Comparison of ENCODE assay signal across 27 mouse cellular contexts in genomic region chr11:9436617-9437016, GRCm38 (mm10).
"Had no signal": no experiment of that assay in that cellular context is flagged by ENCODE, and none has a peak within 500 bp of the region (broad histone marks: within the 10 kb centered on the region; RNA-seq: fewer than 3 reads in every experiment).

No protein-coding gene starts in this region.

- H3K9me3 ChIP-seq: heart, embryonic 13.5 days; heart, embryonic 15.5 days; hindbrain, embryonic 13.5 days; hindbrain, embryonic 15.5 days; limb, embryonic 10.5 days; limb, embryonic 12.5 days; liver, embryonic 13.5 days; liver, embryonic 15.5 days had no signal

- H3K4me1 ChIP-seq: heart, embryonic 13.5 days; heart, embryonic 15.5 days; hindbrain, embryonic 13.5 days; hindbrain, embryonic 15.5 days; limb, embryonic 10.5 days; limb, embryonic 12.5 days; liver, embryonic 13.5 days; liver, embryonic 15.5 days had no signal

- DNase-seq: gastrocnemius, postnatal 14 days; gastrocnemius, postnatal 36 days; heart, adult 11 months; heart, adult 2 months; heart, postnatal 14 days; heart, postnatal 36 days; kidney, adult 11 months; kidney, adult 2 months; kidney, postnatal 14 days; kidney, postnatal 36 days; layer of hippocampus, adult 9-11 months; liver; liver, embryonic 13.5 days; liver, postnatal 0 days had no signal

- H3K4me3 ChIP-seq: heart, adult 2 months; heart, embryonic 13.5 days; heart, embryonic 15.5 days; hindbrain, embryonic 13.5 days; hindbrain, embryonic 15.5 days; left cerebral cortex, adult 2 months; limb, embryonic 10.5 days; limb, embryonic 12.5 days; liver, embryonic 13.5 days; liver, embryonic 15.5 days had no signal

- H3K27me3 ChIP-seq: heart, embryonic 13.5 days; heart, embryonic 15.5 days; hindbrain, embryonic 13.5 days; hindbrain, embryonic 15.5 days; limb, embryonic 12.5 days; liver, embryonic 13.5 days; liver, embryonic 15.5 days had no signal

- H3K4me2 ChIP-seq: heart, embryonic 11.5 days; heart, embryonic 13.5 days; heart, embryonic 15.5 days; hindbrain, embryonic 13.5 days; hindbrain, embryonic 15.5 days; limb, embryonic 12.5 days; liver, embryonic 11.5 days; liver, embryonic 13.5 days; liver, embryonic 15.5 days had no signal

- H3K36me3 ChIP-seq: heart, embryonic 13.5 days; heart, embryonic 15.5 days; hindbrain, embryonic 13.5 days; hindbrain, embryonic 15.5 days; limb, embryonic 10.5 days; limb, embryonic 12.5 days; liver, embryonic 13.5 days; liver, embryonic 15.5 days had no signal

- H3K9ac ChIP-seq: heart, embryonic 13.5 days; heart, embryonic 15.5 days; hindbrain, embryonic 13.5 days; hindbrain, embryonic 15.5 days; limb, embryonic 12.5 days; liver, embryonic 13.5 days; liver, embryonic 15.5 days; liver, postnatal 0 days had no signal

- ATAC-seq: hindbrain, postnatal 0 days; intestine, embryonic 16.5 days; liver, postnatal 0 days had no signal

- H3K27ac ChIP-seq: heart, adult 2 months; heart, embryonic 13.5 days; heart, embryonic 15.5 days; hindbrain, embryonic 13.5 days; hindbrain, embryonic 15.5 days; hindbrain, postnatal 0 days; kidney, postnatal 0 days; left cerebral cortex, adult 2 months; limb, embryonic 10.5 days; limb, embryonic 12.5 days; liver, embryonic 13.5 days; liver, embryonic 15.5 days had no signal
